Mouse (Mus musculus): ENCODE data around the gene Ly75. TPM values are rescaled to one million over a fixed set of nuclear protein-coding genes. Genes with fewer than 3 reads are reported as not detected.
A peak's percentile ranks its signal among the peaks of the same experiment; 100 is the strongest.

The Ly75 gene
- polyA plus RNA-seq, 1 experiment from 2014 or later = 1.7 TPM

DNA sequence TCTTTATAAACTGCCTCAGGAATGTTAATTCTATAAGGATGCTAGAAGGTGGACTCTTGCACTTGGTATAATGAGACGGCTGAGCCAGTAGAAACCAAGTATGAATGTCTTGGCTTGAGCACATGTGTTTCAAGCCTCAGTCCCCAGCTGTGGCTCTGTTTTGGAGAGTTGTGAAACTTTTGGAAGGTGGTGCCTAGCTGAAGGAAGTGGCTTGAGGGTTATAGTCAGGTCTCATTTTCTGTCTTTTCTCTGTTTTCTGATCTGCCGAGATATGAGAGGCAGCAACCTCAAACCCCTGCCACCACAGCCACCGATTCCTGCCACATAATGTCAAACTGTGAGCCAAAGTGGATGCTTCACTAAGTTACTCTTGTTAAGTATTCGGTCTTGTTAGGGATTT, 104.5 kb downstream of the Ly75 start:
- no peaks in the 10 kb centered on the region for H3K4me1 ChIP-seq (ENCODE audit: insufficient read depth, low read depth, low read length)
- no peaks in the 10 kb centered on the region for H3K27me3 ChIP-seq (replicated peaks; ENCODE audit: insufficient read depth, low read length)
- no peak overlapping the region for H3K9ac ChIP-seq (replicated peaks; ENCODE audit: low read depth)
- no peak overlapping the region for H3K27ac ChIP-seq (ENCODE audit: low read length)
- TF ChIP-seq EP300 (IDR thresholded peaks at IDR 0.05) (no peak), CTCF (IDR thresholded peaks at IDR 0.05) (no peak)
- H3K4me2 ChIP-seq (replicated peaks; ENCODE audit: low read depth, low read length) = no peak overlapping the region
- H3K9me3 ChIP-seq (ENCODE audit: low read length) = no peaks in the 10 kb centered on the region
- no peak for ATAC-seq
- no peaks in the 10 kb centered on the region for H3K36me3 ChIP-seq (ENCODE audit: insufficient read depth, low read length)
- no peak overlapping the region for H3K4me3 ChIP-seq (ENCODE audit: low read depth, low read length)
- 77% methylated on average over 4 of the region's 4 CpGs for WGBS
- DNase-seq (ENCODE audit: low spot score) = no peak

DNA sequence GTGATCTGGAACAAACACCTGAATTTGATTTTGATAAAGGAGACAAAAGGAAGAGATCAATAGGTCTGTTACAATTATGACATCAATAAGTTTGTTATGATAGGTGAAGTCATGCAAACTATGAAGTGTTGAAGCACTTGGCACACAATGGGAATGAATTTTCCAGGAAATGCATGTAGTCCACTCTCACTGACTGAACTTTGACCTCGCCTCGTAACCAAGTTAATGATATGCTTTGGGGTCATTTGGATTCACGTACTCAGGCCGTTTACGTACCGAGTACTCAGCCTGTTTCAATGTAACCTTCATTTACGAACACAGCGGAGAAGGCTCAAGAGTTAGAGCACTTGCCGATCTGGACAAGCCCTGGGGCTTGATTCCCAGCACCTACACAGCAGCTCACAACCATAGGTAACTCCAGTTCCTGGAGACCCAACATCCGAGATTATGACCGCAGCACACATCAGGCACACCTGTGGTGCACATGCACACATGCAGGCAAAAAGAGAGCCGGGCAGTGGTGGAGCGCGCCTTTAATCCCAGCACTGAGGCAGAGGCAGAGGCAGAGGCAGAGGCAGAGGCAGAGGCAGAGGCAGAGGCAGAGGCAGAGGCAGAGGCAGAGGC, 113.1 kb downstream of the Ly75 start:
- 89% methylated on average over 14 of the region's 14 CpGs for WGBS
- Histone ChIP-seq H3K36me3 (ENCODE audit: insufficient read depth, low read length) (no peaks in the 10 kb centered on the region; the same call in 1 of the 2 replicates), H3K4me3 (ENCODE audit: low read depth, low read length) (no peak overlapping the region), H3K4me2 (replicated peaks; ENCODE audit: low read depth, low read length) (no peak overlapping the region), H3K9ac (replicated peaks; ENCODE audit: low read depth) (no peak overlapping the region), H3K9me3 (ENCODE audit: low read length) (no peaks in the 10 kb centered on the region), H3K4me1 (ENCODE audit: insufficient read depth, low read depth, low read length) (no peaks in the 10 kb centered on the region), H3K27me3 (replicated peaks; ENCODE audit: insufficient read depth, low read length) (no peaks in the 10 kb centered on the region), H3K27ac (ENCODE audit: low read length) (no peak overlapping the region)
- TF ChIP-seq EP300 (IDR thresholded peaks at IDR 0.05) = no peak
- no peak for ATAC-seq
- DNase-seq (ENCODE audit: low spot score) = no peak

DNA sequence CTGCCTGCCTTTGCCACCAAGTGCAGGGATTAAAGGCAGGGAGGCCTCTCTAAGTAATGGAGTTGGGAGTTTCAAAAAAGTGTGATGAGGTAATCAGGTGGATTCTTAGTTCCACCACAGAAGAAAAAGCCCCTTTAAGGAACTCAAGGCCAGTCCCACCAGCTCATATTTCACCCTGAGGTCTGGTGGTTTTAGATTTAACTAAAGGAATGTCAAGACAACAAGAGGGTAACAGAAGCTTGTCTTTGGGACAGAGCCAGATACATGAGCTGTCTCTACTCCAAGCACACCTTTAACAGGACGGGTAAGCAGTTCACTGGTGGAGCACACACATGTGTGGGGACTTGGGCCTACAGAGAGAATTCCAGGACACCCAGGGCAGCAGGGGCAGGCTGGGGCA, 115.5 kb downstream of the Ly75 start:
- Histone ChIP-seq H3K4me2 (replicated peaks; ENCODE audit: low read depth, low read length) (no peak overlapping the region), H3K9ac (replicated peaks; ENCODE audit: low read depth) (no peak overlapping the region), H3K27me3 (replicated peaks; ENCODE audit: insufficient read depth, low read length) (no peaks in the 10 kb centered on the region), H3K36me3 (ENCODE audit: insufficient read depth, low read length) (no peaks in the 10 kb centered on the region; the same call in 1 of the 2 replicates), H3K4me3 (ENCODE audit: low read depth, low read length) (no peak overlapping the region), H3K9me3 (ENCODE audit: low read length) (no peaks in the 10 kb centered on the region), H3K4me1 (ENCODE audit: insufficient read depth, low read depth, low read length) (no peaks in the 10 kb centered on the region), H3K27ac (ENCODE audit: low read length) (no peak overlapping the region)
- TF ChIP-seq CTCF (IDR thresholded peaks at IDR 0.05) = no peak
- no peak for TF ChIP-seq EP300 (IDR thresholded peaks at IDR 0.05)
- 31% methylated on average over 1 of the region's 1 CpGs for WGBS
- DNase-seq (ENCODE audit: low spot score) (no peak), ATAC-seq (0 out of 2 replicates have a peak, but pooled peaks have one; percentile 8)

DNA sequence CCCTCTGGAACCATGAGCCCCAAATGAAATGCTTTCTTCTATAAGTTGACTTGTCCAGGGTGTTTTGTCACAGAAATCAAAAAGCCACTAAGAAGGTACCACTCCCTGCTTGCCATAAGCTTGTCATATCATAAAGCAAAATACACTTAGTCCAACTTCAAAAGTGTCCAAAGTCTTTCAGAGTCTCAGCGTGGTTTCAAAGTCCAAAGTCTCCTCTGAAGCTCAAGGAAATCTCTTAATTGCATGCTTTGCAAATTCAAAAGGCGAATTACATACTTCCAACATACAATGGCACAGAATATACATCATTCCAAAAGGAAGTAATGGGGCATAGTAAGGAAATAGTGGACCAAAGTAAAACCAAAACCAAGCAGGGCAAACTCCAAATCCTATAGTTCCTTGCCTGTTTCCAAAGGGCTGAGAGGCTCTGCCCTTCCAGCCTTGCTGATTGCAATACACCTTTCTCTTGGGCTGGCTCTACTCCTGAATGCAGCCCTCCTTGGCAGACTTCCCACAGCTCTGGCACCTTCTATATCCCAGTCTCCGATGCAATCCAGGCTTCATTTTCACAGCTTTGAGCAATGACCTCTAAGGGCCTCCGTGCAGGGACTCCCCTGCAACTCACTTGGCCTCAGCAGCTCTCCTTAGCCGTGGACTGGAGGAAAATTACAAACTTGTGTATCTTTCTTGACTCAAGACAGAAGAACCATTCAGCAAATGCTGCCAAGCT, 122.3 kb downstream of the Ly75 start:
- Histone ChIP-seq H3K4me2 (replicated peaks; ENCODE audit: low read depth, low read length) (no peak overlapping the region), H3K9ac (replicated peaks; ENCODE audit: low read depth) (no peak overlapping the region), H3K4me1 (ENCODE audit: insufficient read depth, low read depth, low read length) (peaks cover 4% of the 10 kb centered on the region; the same call in 1 of the 2 replicates), H3K36me3 (ENCODE audit: insufficient read depth, low read length) (no peaks in the 10 kb centered on the region), H3K27me3 (replicated peaks; ENCODE audit: insufficient read depth, low read length) (no peaks in the 10 kb centered on the region), H3K27ac (ENCODE audit: low read length) (no peak overlapping the region), H3K4me3 (ENCODE audit: low read depth, low read length) (no peak overlapping the region), H3K9me3 (ENCODE audit: low read length) (no peaks in the 10 kb centered on the region)
- TF ChIP-seq EP300 (IDR thresholded peaks at IDR 0.05) = no peak
- TF ChIP-seq CTCF (IDR thresholded peaks at IDR 0.05) = no peak
- ATAC-seq (no peak), DNase-seq (ENCODE audit: low spot score) (no peak)
- 77% methylated on average over 5 of the region's 5 CpGs for WGBS

DNA sequence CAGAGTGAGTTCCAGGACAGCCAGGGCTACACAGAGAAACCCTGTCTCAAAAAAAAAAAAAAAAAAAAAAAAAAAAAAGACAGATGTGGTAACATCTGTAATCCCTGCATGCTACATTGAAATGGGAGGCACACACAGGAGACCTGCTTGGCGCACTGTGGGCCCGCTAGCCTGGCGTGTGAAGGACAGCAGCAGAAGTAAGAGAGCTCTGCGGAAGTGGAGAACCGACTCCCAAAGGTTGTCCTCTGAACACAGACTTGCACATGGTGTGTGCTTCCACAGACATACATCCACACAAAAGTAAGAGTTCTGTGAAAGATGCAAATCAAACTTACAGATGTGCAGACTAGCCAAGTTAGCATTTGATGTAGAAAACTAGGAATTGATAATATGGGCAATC, 123.9 kb downstream of the Ly75 start:
- Histone ChIP-seq H3K9ac (replicated peaks; ENCODE audit: low read depth) (no peak overlapping the region), H3K4me3 (ENCODE audit: low read depth, low read length) (no peak overlapping the region), H3K27me3 (replicated peaks; ENCODE audit: insufficient read depth, low read length) (no peaks in the 10 kb centered on the region), H3K36me3 (ENCODE audit: insufficient read depth, low read length) (no peaks in the 10 kb centered on the region), H3K4me1 (ENCODE audit: insufficient read depth, low read depth, low read length) (peaks cover 4% of the 10 kb centered on the region; the same call in 1 of the 2 replicates), H3K27ac (ENCODE audit: low read length) (no peak overlapping the region), H3K9me3 (ENCODE audit: low read length) (no peaks in the 10 kb centered on the region), H3K4me2 (replicated peaks; ENCODE audit: low read depth, low read length) (no peak overlapping the region)
- 94% methylated on average over 5 of the region's 5 CpGs for WGBS
- TF ChIP-seq CTCF (IDR thresholded peaks at IDR 0.05) = no peak
- no peak for TF ChIP-seq EP300 (IDR thresholded peaks at IDR 0.05)
- ATAC-seq = no peak
- no peak for DNase-seq (ENCODE audit: low spot score)

DNA sequence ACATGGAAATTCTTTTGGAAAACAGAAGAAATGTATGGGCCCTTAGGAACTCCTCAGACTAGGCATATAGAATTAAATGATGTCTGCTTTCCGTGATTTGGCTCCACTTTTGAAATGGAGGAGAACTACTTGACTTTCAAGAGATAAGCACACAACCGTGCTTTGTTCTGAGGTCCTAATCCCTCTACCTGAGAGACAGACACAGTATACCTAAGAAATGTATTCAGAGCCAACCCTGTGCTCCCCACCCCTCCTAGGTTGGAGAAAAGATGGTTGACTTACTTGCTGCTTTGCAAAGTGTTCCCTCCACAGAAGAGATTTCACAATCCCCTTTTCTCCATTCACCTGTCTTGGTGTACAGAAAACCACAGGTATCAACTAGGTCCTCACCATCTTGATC, 126.4 kb downstream of the Ly75 start:
- H3K9me3 ChIP-seq (ENCODE audit: low read length) = no peaks in the 10 kb centered on the region
- DNase-seq (ENCODE audit: low spot score) (no peak), ATAC-seq (no peak)
- H3K27ac ChIP-seq (ENCODE audit: low read length) = no peak overlapping the region
- 51% methylated on average over 2 of the region's 2 CpGs for WGBS
- TF ChIP-seq EP300 (IDR thresholded peaks at IDR 0.05) (no peak), CTCF (IDR thresholded peaks at IDR 0.05) (no peak)
- H3K4me3 ChIP-seq (ENCODE audit: low read depth, low read length) = no peak overlapping the region
- no peaks in the 10 kb centered on the region for H3K27me3 ChIP-seq (replicated peaks; ENCODE audit: insufficient read depth, low read length)
- 0 out of 2 replicates have a peak, but pooled peaks cover under 1% of the 10 kb centered on the region for H3K36me3 ChIP-seq (ENCODE audit: insufficient read depth, low read length)
- H3K9ac ChIP-seq (replicated peaks; ENCODE audit: low read depth) = no peak overlapping the region
- H3K4me2 ChIP-seq (replicated peaks; ENCODE audit: low read depth, low read length) = no peak overlapping the region
- peaks cover 4% of the 10 kb centered on the region; the same call in 1 of the 2 replicates for H3K4me1 ChIP-seq (ENCODE audit: insufficient read depth, low read depth, low read length)

All from lung, postnatal 0 days (tissue).